Mouse (Mus musculus) small intestine, adult 2 months (tissue): Measurements from ENCODE around the gene Gnao1.

ENCODE experiments used
- CTCF ChIP-seq: fragments of 200-500 bp; IDR thresholded peaks from 2 replicates; pipeline ENCODE4 v1.5.1; 2012; ENCODE audit warnings: low read depth, mild to moderate bottlenecking, control low read depth, inconsistent platforms, low read length, moderate library complexity, mixed read lengths; ENCODE audit not compliant: insufficient replicate concordance, insufficient read length; ENCODE audit errors: extremely low read depth
- POLR2A ChIP-seq: fragments of 200-500 bp; IDR thresholded peaks from 2 replicates; pipeline ENCODE4 v1.6.1; 2012; ENCODE audit warnings: low read depth, mild to moderate bottlenecking, control low read depth, inconsistent platforms, low read length, moderate library complexity

DNA sequence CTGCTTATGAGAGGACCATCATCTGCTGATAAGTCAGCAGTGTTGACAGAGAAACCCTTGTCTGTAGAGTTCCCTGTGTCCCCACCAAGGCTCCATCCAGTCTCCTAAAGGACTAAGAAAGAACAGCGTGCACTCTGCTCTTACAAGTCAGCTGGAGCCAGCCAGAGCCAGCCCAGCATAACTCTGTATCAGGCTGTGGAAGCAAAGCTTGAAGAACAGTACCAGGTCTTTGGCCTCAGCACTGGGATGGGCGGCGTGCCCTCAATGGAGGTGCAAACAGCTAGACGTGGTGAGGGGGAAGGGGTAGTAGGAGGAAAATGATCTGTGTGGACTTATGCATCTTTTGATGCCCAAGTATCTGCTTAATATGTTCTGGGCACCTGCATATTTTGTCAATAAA lies 32.8 kb downstream of the Gnao1 start:
- TF ChIP-seq CTCF (no peak), POLR2A (no peak)
